Comparison of ENCODE assay signal across 17 mouse cellular contexts in genomic region chr1:89865787-89866186, GRCm38 (mm10).
"Had no signal": no experiment of that assay in that cellular context is flagged by ENCODE, and none has a peak within 500 bp of the region (broad histone marks: within the 10 kb centered on the region; RNA-seq: fewer than 3 reads in every experiment).

No protein-coding gene starts in this region.

- H3K36me3 ChIP-seq: intestine, embryonic 15.5 days; kidney, embryonic 15.5 days; liver, embryonic 13.5 days had no signal

- DNase-seq: kidney, adult 11 months; kidney, adult 8-10 months; kidney, postnatal 14 days; layer of hippocampus, postnatal 36 days; liver, embryonic 13.5 days; lung, adult 2 months; lung, postnatal 14 days; lung, postnatal 4 days; midbrain, embryonic 14.5 days; thymus, adult 2 months; thymus, postnatal 14 days; thymus, postnatal 4 days had no signal

- H3K9me3 ChIP-seq: intestine, embryonic 15.5 days; kidney, embryonic 15.5 days; liver, embryonic 13.5 days had no signal

- H3K27me3 ChIP-seq: intestine, embryonic 15.5 days; kidney, embryonic 15.5 days; liver, embryonic 13.5 days had no signal

- ATAC-seq: intestine, embryonic 15.5 days had no signal

- H3K9ac ChIP-seq: intestine, embryonic 15.5 days; kidney, embryonic 15.5 days; liver, embryonic 13.5 days had no signal

- H3K4me1 ChIP-seq: liver, embryonic 13.5 days had no signal

- H3K4me2 ChIP-seq: intestine, embryonic 15.5 days; kidney, embryonic 15.5 days; liver, embryonic 13.5 days; midbrain, embryonic 11.5 days had no signal

- H3K27ac ChIP-seq: intestine, embryonic 15.5 days; kidney, embryonic 15.5 days; left cerebral cortex, adult 2 months; liver, embryonic 13.5 days had no signal

- H3K4me3 ChIP-seq: intestine, embryonic 15.5 days; kidney, embryonic 15.5 days; left cerebral cortex, adult 2 months; liver, embryonic 13.5 days; myocyte had no signal
